Mouse (Mus musculus) layer of hippocampus, postnatal 14 days (tissue): ENCODE results near the gene Vmn2r33. TPM values are rescaled to one million over a fixed set of nuclear protein-coding genes. Genes with fewer than 3 reads are reported as not detected.
"Not testable (repeated sequence)": the region's sequence is repeated elsewhere in the genome, so short reads cannot be mapped to it uniquely, and the experiment has no call there.

ENCODE experiments used
- DNase-seq, 2 experiments: peaks; one replicate each; pipeline ENCODE4 v3.0.0; 2021 to 2022; ENCODE audit warnings: low spot score in 2 of 2, mixed read lengths in 1 of 2
- long read RNA-seq, 2 experiments: library from polyadenylated mRNA; stranded (forward); transcript quantifications; one replicate each; pipeline ENCODE4 v2.0.0; 2021
- total RNA-seq, 2 experiments: library from RNA; stranded (reverse); gene quantifications; 2 replicates each; pipeline ENCODE4 v1.2.3; 2021

Gene Vmn2r33
- total RNA-seq, result not detected
- long read RNA-seq, experiment 1, result 0 reads
- long read RNA-seq, experiment 2, result 0 reads

- DNase-seq, result not testable (repeated sequence)
These were observed at the start of gene Vmn2r33 for GRCm38 (mm10) chr7:7566686-7567085. Gene Vmn2r33, minus strand, starts transcription at chr7:7566786.

Other genes starting within 250 kb of the Vmn2r33 start
- under 1 TPM; 0.17 to 0.18 TPM for gene Vmn2r30, start 229.2 kb downstream of the Vmn2r33 start, total RNA-seq
- gene Gm45783, start 192.2 kb downstream of the Vmn2r33 start, total RNA-seq, result not detected
- under 1 TPM in 1 of 2 experiments, not detected in 1; 0.05 TPM for gene Vmn2r31, start 167.1 kb downstream of the Vmn2r33 start, total RNA-seq
- not detected for gene Vmn2r32, start 86.8 kb downstream of the Vmn2r33 start, total RNA-seq
- not detected for gene Vmn2r34, start 122.7 kb upstream of the Vmn2r33 start, total RNA-seq